Mouse (Mus musculus) embryonic stem cell, embryonic (primary cell): ENCODE data around the gene Gm15262.
"Not testable (repeated sequence)": the region's sequence is repeated elsewhere in the genome, so short reads cannot be mapped to it uniquely, and the experiment has no call there.

Source experiments
- CTCF ChIA-PET, 4 experiments: fragments of 300-600 bp in 2 of 4; fragments of 350-600 bp in 2 of 4; sonication (Branson Sonifier 250); formaldehyde crosslinking; loops; one replicate each; lab custom pipeline; 2022; ENCODE audit warnings: inconsistent platforms in 2 of 4; lab: Charles Lee
- POLR2A ChIA-PET, 4 experiments: fragments of 300-600 bp in 2 of 4; fragments of 350-600 bp in 2 of 4; sonication (Branson Sonifier 250); formaldehyde crosslinking; loops; one replicate each; lab custom pipeline; 2022; ENCODE audit warnings: antibody characterized with exemption in 4 of 4, inconsistent platforms in 1 of 4; lab: Charles Lee

Gene Gm15262

GRCm38 (mm10) chrX:161287156-161287555 lies at the start of gene Gm15262:
TSS of gene Gm15262 (plus strand) at chrX:161287456.
- CTCF ChIA-PET, POLR2A ChIA-PET: not testable (repeated sequence)

GRCm38 (mm10) chrX:161308131-161308530 lies 20.9 kb downstream of the Gm15262 start:
- CTCF ChIA-PET = no interaction called here

GRCm38 (mm10) chrX:161316443-161316842 lies 29.2 kb downstream of the Gm15262 start:
- ChIA-PET CTCF (no interaction called here), POLR2A (no interaction called here)

More at GRCm38 (mm10) chrX:161308131-161308530, 20.9 kb downstream of the Gm15262 start:
- POLR2A ChIA-PET = interaction anchor here in 1 of 4 experiments (0.6 kb wide), 1 partner anchor 458 kb away, joined by 3 read pairs; no protein-coding TSS in a partner anchor

GRCm38 (mm10) chrX:161370927-161371326 lies 83.7 kb downstream of the Gm15262 start:
- CTCF ChIA-PET = no interaction called here
- POLR2A ChIA-PET = no interaction called here

GRCm38 (mm10) chrX:161371461-161371860 lies 84.2 kb downstream of the Gm15262 start:
- CTCF ChIA-PET = no interaction called here
- POLR2A ChIA-PET = no interaction called here

DNA sequence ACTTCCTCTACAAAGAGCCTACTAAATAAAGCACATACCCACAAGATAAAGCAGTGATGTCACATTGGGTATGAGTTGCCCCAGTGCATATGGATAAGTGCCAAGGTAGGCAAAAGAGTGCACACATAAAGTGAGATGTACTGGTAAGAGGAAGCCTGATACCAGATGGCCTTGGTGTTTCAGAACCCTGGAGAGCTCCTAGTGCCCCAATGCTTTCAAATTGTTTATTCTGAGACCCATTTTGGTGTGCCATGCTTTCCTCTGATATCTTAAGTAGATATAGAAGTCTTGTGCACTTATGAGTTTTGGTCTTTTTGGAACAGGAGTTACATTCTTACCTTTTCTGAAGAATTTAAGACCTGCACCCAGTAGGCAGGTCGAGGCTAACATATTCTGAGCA lies 88.3 kb downstream of the Gm15262 start:
- CTCF ChIA-PET = no interaction called here

GRCm38 (mm10) chrX:161385791-161386190 lies 98.5 kb downstream of the Gm15262 start:
- POLR2A ChIA-PET = no interaction called here
- CTCF ChIA-PET = interaction anchor here in 2 of 4 experiments (0.6 to 1.1 kb wide), 4 partner anchors 407 to 528 kb away, joined by 3 to 4 read pairs (median 3); no protein-coding TSS in a partner anchor

More for the DNA sequence above, 88.3 kb downstream of the Gm15262 start:
- POLR2A ChIA-PET = no interaction called here

- ChIA-PET CTCF (no interaction called here), POLR2A (no interaction called here)
Observed at GRCm38 (mm10) chrX:161387942-161388341, 100.7 kb downstream of the Gm15262 start.

- POLR2A ChIA-PET = no interaction called here
- CTCF ChIA-PET = no interaction called here
Observed at GRCm38 (mm10) chrX:161399110-161399509, 111.9 kb downstream of the Gm15262 start.

GRCm38 (mm10) chrX:161411151-161411550 lies 123.9 kb downstream of the Gm15262 start:
- ChIA-PET POLR2A (no interaction called here), CTCF (no interaction called here)
